Mouse (Mus musculus): Measurements from ENCODE around the gene Dgkh. TPM values are rescaled to one million over a fixed set of nuclear protein-coding genes. Genes with fewer than 3 reads are reported as not detected.

Gene Dgkh
- polyA plus RNA-seq, 1 experiment from 2014 or later = 2.5 TPM

GRCm38 (mm10) chr14:78612111-78612788, 120.3 kb downstream of the Dgkh start:
- Histone ChIP-seq H3K9me3 (replicated peaks) (no peaks in the 10 kb centered on the region), H3K9ac (no peak overlapping the region), H3K27ac (no peak overlapping the region), H3K4me2 (no peak overlapping the region), H3K27me3 (no peaks in the 10 kb centered on the region), H3K36me3 (peaks cover 8% of the 10 kb centered on the region), H3K4me3 (replicated peaks) (no peak overlapping the region), H3K4me1 (no peaks in the 10 kb centered on the region)
- ATAC-seq (replicated peaks; ENCODE audit: low FRiP score) = 0 out of 2 replicates have a peak, but pooled peaks have one; percentile 52
- 63% methylated on average over 9 of the region's 9 CpGs for WGBS

- no peak overlapping the region for H3K4me3 ChIP-seq (replicated peaks)
- no peaks in the 10 kb centered on the region for H3K9me3 ChIP-seq (replicated peaks)
- H3K36me3 ChIP-seq = peaks cover 47% of the 10 kb centered on the region
- WGBS = 74% methylated on average over 6 of the region's 6 CpGs
- no peak overlapping the region for H3K9ac ChIP-seq
- no peak overlapping the region for H3K27ac ChIP-seq
- H3K4me1 ChIP-seq = no peaks in the 10 kb centered on the region
- no peak overlapping the region for H3K4me2 ChIP-seq
- no peak for ATAC-seq (replicated peaks; ENCODE audit: low FRiP score)
- H3K27me3 ChIP-seq = no peaks in the 10 kb centered on the region
These were observed 137.7 kb downstream of the Dgkh start for GRCm38 (mm10) chr14:78594916-78595315.

- ATAC-seq (replicated peaks; ENCODE audit: low FRiP score) = no peak
- 94% methylated on average over 3 of the region's 3 CpGs for WGBS
- Histone ChIP-seq H3K9ac (no peak overlapping the region), H3K27me3 (no peaks in the 10 kb centered on the region), H3K4me3 (replicated peaks) (no peak overlapping the region), H3K9me3 (replicated peaks) (no peaks in the 10 kb centered on the region), H3K27ac (no peak overlapping the region), H3K4me2 (no peak overlapping the region), H3K36me3 (peaks cover 52% of the 10 kb centered on the region), H3K4me1 (no peaks in the 10 kb centered on the region)
These were observed 139.6 kb downstream of the Dgkh start for GRCm38 (mm10) chr14:78592965-78593364.

GRCm38 (mm10) chr14:78590335-78590734, 142.2 kb downstream of the Dgkh start:
- no peak for ATAC-seq (replicated peaks; ENCODE audit: low FRiP score)
- Histone ChIP-seq H3K4me3 (replicated peaks) (no peak overlapping the region), H3K27ac (no peak overlapping the region), H3K36me3 (peaks cover 50% of the 10 kb centered on the region), H3K9ac (no peak overlapping the region), H3K4me2 (no peak overlapping the region), H3K4me1 (no peaks in the 10 kb centered on the region), H3K9me3 (replicated peaks) (no peaks in the 10 kb centered on the region), H3K27me3 (no peaks in the 10 kb centered on the region)
- WGBS = 9% methylated on average over 2 of the region's 2 CpGs

GRCm38 (mm10) chr14:78584222-78584621, 148.4 kb downstream of the Dgkh start:
- no peak overlapping the region for H3K9ac ChIP-seq
- WGBS = 91% methylated on average over 13 of the region's 13 CpGs

GRCm38 (mm10) chr14:78583168-78583567, 149.4 kb downstream of the Dgkh start:
- Histone ChIP-seq H3K9me3 (replicated peaks) (no peaks in the 10 kb centered on the region), H3K9ac (no peak overlapping the region), H3K4me1 (no peaks in the 10 kb centered on the region), H3K36me3 (peaks cover 57% of the 10 kb centered on the region), H3K4me3 (replicated peaks) (no peak overlapping the region), H3K27ac (no peak overlapping the region), H3K27me3 (no peaks in the 10 kb centered on the region), H3K4me2 (no peak overlapping the region)
- no peak for ATAC-seq (replicated peaks; ENCODE audit: low FRiP score)

More at GRCm38 (mm10) chr14:78584222-78584621, 148.4 kb downstream of the Dgkh start:
- Histone ChIP-seq H3K27me3 (no peaks in the 10 kb centered on the region), H3K4me3 (replicated peaks) (no peak overlapping the region), H3K9me3 (replicated peaks) (no peaks in the 10 kb centered on the region), H3K4me1 (no peaks in the 10 kb centered on the region), H3K27ac (no peak overlapping the region), H3K4me2 (no peak overlapping the region), H3K36me3 (peaks cover 58% of the 10 kb centered on the region)
- ATAC-seq (replicated peaks; ENCODE audit: low FRiP score) = no peak

GRCm38 (mm10) chr14:78575899-78576298, 156.7 kb downstream of the Dgkh start:
- H3K9me3 ChIP-seq (replicated peaks) = no peaks in the 10 kb centered on the region
- no peak overlapping the region for H3K4me2 ChIP-seq
- no peaks in the 10 kb centered on the region for H3K27me3 ChIP-seq
- no peak overlapping the region for H3K9ac ChIP-seq
- no peak overlapping the region for H3K4me3 ChIP-seq (replicated peaks)
- no peaks in the 10 kb centered on the region for H3K4me1 ChIP-seq
- H3K27ac ChIP-seq = no peak overlapping the region
- H3K36me3 ChIP-seq = peaks cover 46% of the 10 kb centered on the region
- ATAC-seq (replicated peaks; ENCODE audit: low FRiP score) = no peak
- WGBS = 81% methylated on average over 13 of the region's 13 CpGs

- H3K9me3 ChIP-seq (replicated peaks) = no peaks in the 10 kb centered on the region
- no peaks in the 10 kb centered on the region for H3K4me1 ChIP-seq
- no peaks in the 10 kb centered on the region for H3K27me3 ChIP-seq
- H3K4me3 ChIP-seq (replicated peaks) = no peak overlapping the region
- no peak for ATAC-seq (replicated peaks; ENCODE audit: low FRiP score)
- H3K9ac ChIP-seq = no peak overlapping the region
- H3K27ac ChIP-seq = no peak overlapping the region
- H3K4me2 ChIP-seq = no peak overlapping the region
- 91% methylated on average over 5 of the region's 5 CpGs for WGBS
- peaks cover 17% of the 10 kb centered on the region for H3K36me3 ChIP-seq
These were observed 164.2 kb downstream of the Dgkh start for GRCm38 (mm10) chr14:78568410-78568809.

- Histone ChIP-seq H3K4me2 (no peak overlapping the region), H3K36me3 (peaks cover 11% of the 10 kb centered on the region; the same call in 1 of the 2 replicates), H3K27ac (no peak overlapping the region; the same call in 1 of the 2 replicates), H3K27me3 (no peaks in the 10 kb centered on the region), H3K9me3 (replicated peaks) (no peaks in the 10 kb centered on the region), H3K4me3 (replicated peaks) (no peak overlapping the region), H3K4me1 (0 out of 2 replicates have a peak, but pooled peaks cover 9% of the 10 kb centered on the region), H3K9ac (no peak overlapping the region)
- no peak for ATAC-seq (replicated peaks; ENCODE audit: low FRiP score)
- 54% methylated on average over 4 of the region's 4 CpGs for WGBS
These were observed 166.1 kb downstream of the Dgkh start for GRCm38 (mm10) chr14:78566431-78566830.

GRCm38 (mm10) chr14:78564292-78564691, 168.3 kb downstream of the Dgkh start:
- WGBS = 58% methylated on average over 2 of the region's 2 CpGs
- Histone ChIP-seq H3K9ac (no peak overlapping the region), H3K27me3 (no peaks in the 10 kb centered on the region), H3K9me3 (replicated peaks) (no peaks in the 10 kb centered on the region), H3K27ac (no peak overlapping the region), H3K4me2 (no peak overlapping the region), H3K4me3 (replicated peaks) (no peak overlapping the region), H3K4me1 (0 out of 2 replicates have a peak, but pooled peaks cover 9% of the 10 kb centered on the region), H3K36me3 (peaks cover 11% of the 10 kb centered on the region; the same call in 1 of the 2 replicates)
- no peak for ATAC-seq (replicated peaks; ENCODE audit: low FRiP score)

GRCm38 (mm10) chr14:78563211-78563610, 169.4 kb downstream of the Dgkh start:
- Histone ChIP-seq H3K4me3 (replicated peaks) (no peak overlapping the region), H3K36me3 (peaks cover 8% of the 10 kb centered on the region; the same call in 1 of the 2 replicates), H3K4me1 (0 out of 2 replicates have a peak, but pooled peaks cover 9% of the 10 kb centered on the region), H3K27ac (no peak overlapping the region), H3K27me3 (no peaks in the 10 kb centered on the region), H3K4me2 (no peak overlapping the region), H3K9ac (no peak overlapping the region), H3K9me3 (replicated peaks) (no peaks in the 10 kb centered on the region)
- WGBS = 58% methylated on average over 7 of the region's 7 CpGs
- no peak for ATAC-seq (replicated peaks; ENCODE audit: low FRiP score)

- Histone ChIP-seq H3K9ac (no peak overlapping the region), H3K4me1 (0 out of 2 replicates have a peak, but pooled peaks cover 9% of the 10 kb centered on the region), H3K9me3 (replicated peaks) (no peaks in the 10 kb centered on the region), H3K27ac (no peak overlapping the region), H3K4me2 (no peak overlapping the region), H3K4me3 (replicated peaks) (no peak overlapping the region), H3K27me3 (no peaks in the 10 kb centered on the region), H3K36me3 (0 out of 2 replicates have a peak, but pooled peaks cover 3% of the 10 kb centered on the region)
- no peak for ATAC-seq (replicated peaks; ENCODE audit: low FRiP score)
- WGBS = 58% methylated on average over 4 of the region's 4 CpGs
These were observed 170.5 kb downstream of the Dgkh start for GRCm38 (mm10) chr14:78562121-78562520.
